Mouse (Mus musculus) midbrain, postnatal 0 days (tissue): ENCODE data around the gene 4930402H24Rik. TPM values are rescaled to one million over a fixed set of nuclear protein-coding genes. Genes with fewer than 3 reads are reported as not detected.
A peak's percentile ranks its signal among the peaks of the same experiment; 100 is the strongest.

ENCODE experiments used
- ATAC-seq: fragments of 200-750 bp; cut with Nextera tagmentation; 2 replicates; pipeline ENCODE4 v1.8.0; 2017; ENCODE audit warnings: moderate number of reproducible peaks, mild to moderate bottlenecking, moderate TSS enrichment, moderate library complexity; ENCODE audit not compliant: low FRiP score
- DNase-seq: peaks from one replicate; pipeline ENCODE4 v3.0.0-alpha.2; 2015; ENCODE audit warnings: low spot score
- H3K27ac ChIP-seq: fragments of 300-500 bp; sonication (generic); 2 replicates; pipeline ENCODE4 v1.5.1; 2014; ENCODE audit warnings: low read depth, mild to moderate bottlenecking, low read length, mixed read lengths
- H3K27me3 ChIP-seq: fragments of 300-500 bp; sonication (generic); 2 replicates; pipeline ENCODE4 v1.6.1; 2014; ENCODE audit warnings: low read length, control low read depth, mixed read lengths; ENCODE audit not compliant: insufficient read depth
- H3K36me3 ChIP-seq: fragments of 300-500 bp; sonication (generic); 2 replicates; pipeline ENCODE4 v1.6.1; 2014; ENCODE audit warnings: low read length, control low read depth, mixed read lengths; ENCODE audit not compliant: insufficient read depth
- H3K4me1 ChIP-seq: fragments of 300-500 bp; sonication (generic); 2 replicates; pipeline ENCODE4 v1.6.1; 2014; ENCODE audit warnings: mild to moderate bottlenecking, control low read depth, antibody characterized with exemption, low read length, mixed read lengths; ENCODE audit not compliant: insufficient read depth
- H3K4me2 ChIP-seq: fragments of 300-500 bp; sonication (generic); 2 replicates; pipeline ENCODE4 v1.6.1; 2014; ENCODE audit warnings: low read depth, mild to moderate bottlenecking, low read length, mixed read lengths; ENCODE audit not compliant: poor library complexity, severe bottlenecking
- H3K4me3 ChIP-seq: fragments of 300-500 bp; sonication (generic); 2 replicates; pipeline ENCODE4 v1.5.1; 2014; ENCODE audit warnings: low read depth, mild to moderate bottlenecking, low read length, moderate library complexity
- H3K9ac ChIP-seq: fragments of 300-500 bp; sonication (generic); replicated peaks from 2 replicates; pipeline ENCODE4 v1.6.1; 2014; ENCODE audit warnings: mild to moderate bottlenecking, low read length, moderate library complexity, mixed read lengths; ENCODE audit not compliant: poor library complexity, severe bottlenecking
- H3K9me3 ChIP-seq: fragments of 300-500 bp; sonication (generic); 2 replicates; pipeline ENCODE4 v1.6.1; 2016; ENCODE audit warnings: low read length, control low read depth
- CTCF ChIP-seq: IDR thresholded peaks from 2 replicates; pipeline ENCODE4 v1.5.1; 2016; ENCODE audit warnings: antibody characterized with exemption, mild to moderate bottlenecking
- WGBS: fragments of 180-500 bp; shearing (Covaris S2); extraction: QIAGEN DNeasy Blood & Tissue Kit; methylation state at CpG from one replicate; pipeline ENCODE4 v1.1.7; 2014; 5-methylcytosine and 5-hydroxymethylcytosine counted together
- polyA plus RNA-seq: library from polyadenylated mRNA; unstranded; fragments of >200 nt; fragmentation: Nextera tagmentation; extraction: Ambion mirVana; gene quantifications from 2 replicates; pipeline ENCODE4 v1.2.1, GENCODE M21; 2015
- total RNA-seq: library from RNA; depleted of rRNA; stranded (reverse); fragments of >200 nt; gene quantifications from 2 replicates; pipeline ENCODE4 v1.2.3, GENCODE M21; 2014

4930402H24Rik gene
- total and polyA plus RNA-seq, 2 experiments from 2014 or later = 58.1 to 200 TPM

DNA sequence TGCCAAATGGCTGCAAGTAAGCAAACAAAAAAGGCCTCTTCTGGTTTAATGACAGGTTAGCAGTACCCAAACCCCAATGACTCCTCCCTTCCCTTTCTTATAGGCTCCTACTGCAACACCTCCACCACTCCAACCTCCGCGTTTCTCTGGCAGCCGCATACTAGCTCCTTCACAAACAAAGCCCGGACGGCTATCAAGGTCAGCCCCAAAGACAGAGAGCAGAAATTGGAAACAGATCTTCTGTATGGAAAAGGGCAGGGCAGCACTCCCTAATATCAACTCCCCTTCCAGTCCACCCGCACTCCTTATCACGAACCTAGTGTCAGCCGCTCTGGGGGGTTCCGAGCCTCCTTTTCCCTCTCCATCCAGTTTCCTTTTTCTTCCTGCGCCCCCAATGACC is 67.1 kb downstream of the 4930402H24Rik start:
- Histone ChIP-seq H3K27me3 (no peaks in the 10 kb centered on the region), H3K9ac (peak overlapping the region; percentile 99), H3K4me2 (peak overlapping the region; percentile 59), H3K4me3 (peak overlapping the region; percentile 99), H3K27ac (peak overlapping the region; percentile 99), H3K4me1 (no peaks in the 10 kb centered on the region), H3K36me3 (no peaks in the 10 kb centered on the region), H3K9me3 (no peaks in the 10 kb centered on the region)
- no peak for TF ChIP-seq CTCF
- WGBS = under 1% methylated on average over 10 of the region's 10 CpGs
- peak; percentile 70 for DNase-seq
- peak; percentile 25; the same call in 1 of the 2 replicates for ATAC-seq

DNA sequence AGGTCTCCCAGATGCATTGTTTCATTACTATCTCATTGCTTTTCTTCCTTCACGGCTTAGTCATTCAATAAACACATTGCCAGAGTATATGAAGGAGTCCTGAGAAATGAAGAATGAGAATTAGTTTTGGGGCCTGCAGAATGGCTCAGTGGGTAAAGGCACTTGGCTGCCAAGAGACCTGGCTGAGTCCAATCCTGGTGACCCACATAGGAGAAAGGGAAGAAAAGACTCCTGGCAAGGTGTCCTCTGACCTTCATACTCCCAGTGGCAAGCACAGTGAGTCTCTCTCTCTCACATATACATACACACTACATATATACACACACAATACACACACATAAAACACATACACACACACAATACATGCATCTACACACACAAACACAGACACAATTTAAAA is 68.1 kb downstream of the 4930402H24Rik start:
- ATAC-seq (no peak), DNase-seq (no peak)
- H3K9me3 ChIP-seq = no peaks in the 10 kb centered on the region
- WGBS = 67% methylated on average over 1 of the region's 1 CpGs
- peak overlapping the region; percentile 59 for H3K4me2 ChIP-seq
- H3K4me3 ChIP-seq = peak overlapping the region; percentile 99
- no peak overlapping the region for H3K9ac ChIP-seq
- H3K4me1 ChIP-seq = no peaks in the 10 kb centered on the region
- no peaks in the 10 kb centered on the region for H3K36me3 ChIP-seq
- TF ChIP-seq CTCF = no peak
- H3K27ac ChIP-seq = peak overlapping the region; percentile 99; the same call in 1 of the 2 replicates
- H3K27me3 ChIP-seq = no peaks in the 10 kb centered on the region

DNA sequence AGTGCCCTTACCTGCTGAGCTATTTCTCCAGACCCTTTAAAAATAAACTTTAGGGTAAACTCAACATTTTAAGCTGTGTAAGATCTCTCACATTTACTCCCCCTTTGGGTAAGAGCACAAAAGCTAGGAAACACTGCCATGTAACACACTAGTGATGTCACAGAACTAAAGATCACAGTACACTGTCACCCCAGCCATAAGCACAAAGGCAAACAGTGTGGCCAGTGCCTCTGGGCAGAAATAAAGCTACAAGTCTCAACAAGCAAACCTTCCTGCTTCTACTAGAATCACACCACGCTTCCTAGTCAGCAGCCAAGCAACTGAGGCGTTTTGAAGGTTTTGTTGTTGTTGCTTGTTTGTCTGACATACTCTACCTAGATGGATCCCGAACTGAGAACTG is 72.5 kb downstream of the 4930402H24Rik start:
- no peak for TF ChIP-seq CTCF
- DNase-seq = no peak
- peaks cover 4% of the 10 kb centered on the region; the same call in 1 of the 2 replicates for H3K36me3 ChIP-seq
- no peaks in the 10 kb centered on the region for H3K4me1 ChIP-seq
- H3K4me2 ChIP-seq = no peak overlapping the region
- H3K27me3 ChIP-seq = no peaks in the 10 kb centered on the region
- H3K27ac ChIP-seq = no peak overlapping the region
- 76% methylated on average over 3 of the region's 3 CpGs for WGBS
- H3K4me3 ChIP-seq = no peak overlapping the region
- no peaks in the 10 kb centered on the region for H3K9me3 ChIP-seq
- ATAC-seq = no peak
- no peak overlapping the region for H3K9ac ChIP-seq

DNA sequence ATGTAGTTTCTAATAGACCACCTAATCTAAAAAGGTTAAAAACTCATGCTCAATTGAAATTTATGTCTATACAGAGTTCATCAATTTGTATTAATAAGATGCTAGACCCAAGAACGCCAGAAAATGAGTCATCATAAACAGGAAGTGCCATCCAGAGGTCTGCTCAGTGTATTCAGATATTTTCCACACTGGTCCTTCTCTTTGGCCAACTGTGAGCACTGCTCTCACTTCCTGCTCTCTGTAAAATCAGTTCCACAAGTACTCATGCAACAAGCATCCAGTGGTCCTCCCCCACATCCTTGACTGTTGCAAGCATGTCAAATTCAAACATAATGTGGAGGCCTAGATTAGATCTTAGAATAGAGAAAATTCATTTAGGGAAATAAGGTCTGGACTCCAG is 73.6 kb downstream of the 4930402H24Rik start:
- ATAC-seq = no peak
- H3K9me3 ChIP-seq = no peaks in the 10 kb centered on the region
- WGBS = 74% methylated on average over 1 of the region's 1 CpGs
- no peak for DNase-seq
- no peak overlapping the region for H3K9ac ChIP-seq
- H3K4me1 ChIP-seq = no peaks in the 10 kb centered on the region
- H3K4me2 ChIP-seq = no peak overlapping the region
- H3K4me3 ChIP-seq = no peak overlapping the region
- no peak overlapping the region for H3K27ac ChIP-seq
- no peak for TF ChIP-seq CTCF
- H3K27me3 ChIP-seq = no peaks in the 10 kb centered on the region
- H3K36me3 ChIP-seq = peaks cover 4% of the 10 kb centered on the region; the same call in 1 of the 2 replicates

DNA sequence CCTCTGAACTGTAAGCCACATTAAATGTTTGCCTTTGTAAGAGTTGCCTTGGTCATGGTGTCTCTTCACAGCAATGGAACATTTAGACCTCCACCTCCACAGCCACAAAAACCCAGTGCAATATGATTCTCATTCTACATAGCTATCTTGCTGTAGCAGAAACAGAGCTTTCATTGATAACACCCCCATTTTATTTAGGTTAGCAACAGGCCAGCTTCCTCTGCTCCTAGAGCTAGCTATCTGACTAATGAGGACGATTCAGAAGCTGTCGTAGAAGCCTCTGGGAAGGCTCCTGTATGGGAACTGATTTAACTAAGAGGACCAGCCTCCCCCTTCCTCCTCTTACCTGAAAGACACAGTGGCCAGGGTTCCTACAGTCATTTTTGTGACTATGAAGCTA is 74.2 kb downstream of the 4930402H24Rik start:
- H3K9ac ChIP-seq = no peak overlapping the region
- H3K36me3 ChIP-seq = peaks cover 4% of the 10 kb centered on the region; the same call in 1 of the 2 replicates
- no peak overlapping the region for H3K4me2 ChIP-seq
- no peak for ATAC-seq
- no peaks in the 10 kb centered on the region for H3K9me3 ChIP-seq
- H3K27ac ChIP-seq = no peak overlapping the region
- no peaks in the 10 kb centered on the region for H3K27me3 ChIP-seq
- H3K4me3 ChIP-seq = no peak overlapping the region
- TF ChIP-seq CTCF = no peak
- H3K4me1 ChIP-seq = no peaks in the 10 kb centered on the region
- DNase-seq = no peak
- 81% methylated on average over 2 of the region's 2 CpGs for WGBS

DNA sequence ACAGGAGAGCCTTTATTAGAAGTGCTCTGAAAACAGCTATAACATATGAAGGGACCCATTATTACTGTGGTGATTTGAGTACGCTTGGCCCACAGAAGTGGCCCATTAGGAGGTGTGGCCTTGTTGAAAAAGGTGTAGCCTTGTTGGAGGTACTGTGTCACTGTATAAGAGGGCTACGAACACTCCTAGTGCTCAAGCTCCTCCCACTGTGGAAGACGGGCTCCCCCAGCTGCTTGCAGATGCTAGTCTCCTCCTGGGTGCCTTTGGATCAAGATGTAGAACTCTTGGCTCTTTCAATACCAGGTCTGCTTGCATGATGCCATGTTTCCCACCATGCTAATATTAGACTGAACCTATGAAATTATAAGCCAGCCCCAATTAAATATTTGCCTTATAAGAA is 76.0 kb downstream of the 4930402H24Rik start:
- H3K4me2 ChIP-seq = no peak overlapping the region
- no peak for ATAC-seq
- WGBS = 89% methylated on average over 3 of the region's 3 CpGs

More for the DNA sequence above, 76.0 kb downstream of the 4930402H24Rik start:
- Histone ChIP-seq H3K4me1 (no peaks in the 10 kb centered on the region), H3K4me3 (no peak overlapping the region), H3K9ac (no peak overlapping the region), H3K27me3 (no peaks in the 10 kb centered on the region), H3K9me3 (no peaks in the 10 kb centered on the region), H3K36me3 (peaks cover 4% of the 10 kb centered on the region; the same call in 1 of the 2 replicates), H3K27ac (no peak overlapping the region)
- TF ChIP-seq CTCF = no peak
- no peak for DNase-seq
